Mouse (Mus musculus): ENCODE measurements around the gene Dhps. TPM values are rescaled to one million over a fixed set of nuclear protein-coding genes. Genes with fewer than 3 reads are reported as not detected.

Dhps gene
- polyA plus RNA-seq (2015; fragmentation: Nextera tagmentation; extraction: Ambion mirVana): 41.2 and 42.9 TPM in 2 replicates

GRCm38 (mm10) chr8:85071514-85072281 is at the start of gene Dhps:
Gene Dhps, plus strand, starts transcription at chr8:85071757.
- H3K9me3 ChIP-seq (replicated peaks): no peaks in the 10 kb centered on the region
- DNase-seq (peak; percentile 84), ATAC-seq (ENCODE audit: low read depth) (peak; percentile 77)
- WGBS (ENCODE audit: insufficient replicate concordance): under 1% methylated on average over 66 of the region's 68 CpGs
- H3K9ac ChIP-seq: peak within 1 kb of the TSS; percentile 93
- H3K4me3 ChIP-seq (replicated peaks): peak within 1 kb of the TSS; percentile 91
- no peaks in the 10 kb centered on the region for H3K27me3 ChIP-seq
- peak within 1 kb of the TSS; percentile 94 for H3K27ac ChIP-seq
- H3K4me1 ChIP-seq (replicated peaks): peaks cover 59% of the 10 kb centered on the region
- H3K4me2 ChIP-seq: peak within 1 kb of the TSS; percentile 77
- H3K36me3 ChIP-seq: peaks cover 38% of the 10 kb centered on the region

- Histone ChIP-seq H3K4me1 (replicated peaks) (peaks cover 40% of the 10 kb centered on the region), H3K9ac (peak overlapping the region; percentile 83; the same call in 1 of the 2 replicates), H3K4me3 (replicated peaks) (peak overlapping the region; percentile 100), H3K9me3 (replicated peaks) (no peaks in the 10 kb centered on the region), H3K27me3 (no peaks in the 10 kb centered on the region), H3K36me3 (peaks cover 56% of the 10 kb centered on the region), H3K27ac (no peak overlapping the region), H3K4me2 (peak overlapping the region; percentile 92)
- WGBS (ENCODE audit: insufficient replicate concordance): 83% methylated on average over 3 of the region's 3 CpGs
- no peak for DNase-seq
- ATAC-seq (ENCODE audit: low read depth): no peak
Observed at GRCm38 (mm10) chr8:85023846-85024245, 47.7 kb upstream of the Dhps start.

- Histone ChIP-seq H3K4me1 (replicated peaks) (peaks cover 54% of the 10 kb centered on the region), H3K4me2 (peak within 1 kb of the TSS; percentile 92), H3K4me3 (replicated peaks) (peak within 1 kb of the TSS; percentile 100), H3K36me3 (peaks cover 56% of the 10 kb centered on the region), H3K9me3 (replicated peaks) (no peaks in the 10 kb centered on the region), H3K27ac (peak within 1 kb of the TSS; percentile 92), H3K9ac (peak within 1 kb of the TSS; percentile 100), H3K27me3 (no peaks in the 10 kb centered on the region)
- peak; percentile 77 for DNase-seq
- peak; percentile 82 for ATAC-seq (ENCODE audit: low read depth)
- WGBS (ENCODE audit: insufficient replicate concordance): 2% methylated on average over 30 of the region's 30 CpGs
Observed at GRCm38 (mm10) chr8:85025098-85025932, 46.2 kb upstream of the Dhps start, which contains the start of gene Asna1. Gene Asna1, minus strand, starts transcription at chr8:85025281.

GRCm38 (mm10) chr8:85026670-85027515 is 44.7 kb upstream of the Dhps start, which contains the start of gene Trir:
Gene Trir, plus strand, starts transcription at chr8:85026823.
- peak; percentile 97 for DNase-seq
- H3K36me3 ChIP-seq: peaks cover 55% of the 10 kb centered on the region
- H3K4me3 ChIP-seq (replicated peaks): peak within 1 kb of the TSS; percentile 100
- ATAC-seq (ENCODE audit: low read depth): peak; percentile 80
- H3K4me1 ChIP-seq (replicated peaks): peaks cover 55% of the 10 kb centered on the region
- peak within 1 kb of the TSS; percentile 97 for H3K27ac ChIP-seq
- under 1% methylated on average over 73 of the region's 75 CpGs for WGBS (ENCODE audit: insufficient replicate concordance)
- peak within 1 kb of the TSS; percentile 92 for H3K4me2 ChIP-seq
- H3K9ac ChIP-seq: peak within 1 kb of the TSS; percentile 100
- H3K9me3 ChIP-seq (replicated peaks): no peaks in the 10 kb centered on the region
- no peaks in the 10 kb centered on the region for H3K27me3 ChIP-seq

GRCm38 (mm10) chr8:85027516-85027855 is 44.1 kb upstream of the Dhps start:
- Histone ChIP-seq H3K36me3 (peaks cover 55% of the 10 kb centered on the region), H3K4me3 (replicated peaks) (peak overlapping the region; percentile 100), H3K4me1 (replicated peaks) (peaks cover 59% of the 10 kb centered on the region), H3K9me3 (replicated peaks) (no peaks in the 10 kb centered on the region), H3K9ac (peak overlapping the region; percentile 100), H3K4me2 (peak overlapping the region; percentile 92), H3K27ac (peak overlapping the region; percentile 97), H3K27me3 (no peaks in the 10 kb centered on the region)
- DNase-seq (no peak), ATAC-seq (ENCODE audit: low read depth) (no peak)
- under 1% methylated on average over 13 of the region's 13 CpGs for whole genome bisulfite sequencing (ENCODE audit: insufficient replicate concordance)

GRCm38 (mm10) chr8:85027922-85028321 is 43.6 kb upstream of the Dhps start:
- peak overlapping the region; percentile 92 for H3K4me2 ChIP-seq
- H3K9me3 ChIP-seq (replicated peaks): no peaks in the 10 kb centered on the region
- peak overlapping the region; percentile 97 for H3K27ac ChIP-seq
- 22% methylated on average over 2 of the region's 2 CpGs for WGBS (ENCODE audit: insufficient replicate concordance)
- H3K36me3 ChIP-seq: peaks cover 55% of the 10 kb centered on the region
- H3K9ac ChIP-seq: peak overlapping the region; percentile 100
- H3K4me3 ChIP-seq (replicated peaks): peak overlapping the region; percentile 100
- H3K27me3 ChIP-seq: no peaks in the 10 kb centered on the region
- H3K4me1 ChIP-seq (replicated peaks): peaks cover 61% of the 10 kb centered on the region
- DNase-seq (no peak), ATAC-seq (ENCODE audit: low read depth) (no peak)

- no peaks in the 10 kb centered on the region for H3K27me3 ChIP-seq
- no peak for DNase-seq
- no peak for ATAC-seq (ENCODE audit: low read depth)
- no peaks in the 10 kb centered on the region for H3K9me3 ChIP-seq (replicated peaks)
- peak overlapping the region; percentile 92 for H3K4me2 ChIP-seq
- H3K4me3 ChIP-seq (replicated peaks): peak overlapping the region; percentile 100
- H3K4me1 ChIP-seq (replicated peaks): peaks cover 64% of the 10 kb centered on the region
- H3K9ac ChIP-seq: peak overlapping the region; percentile 100; the same call in 1 of the 2 replicates
- 85% methylated on average over 14 of the region's 14 CpGs for WGBS (ENCODE audit: insufficient replicate concordance)
- peaks cover 55% of the 10 kb centered on the region for H3K36me3 ChIP-seq
- peak overlapping the region; percentile 97; the same call in 1 of the 2 replicates for H3K27ac ChIP-seq
Observed at GRCm38 (mm10) chr8:85029271-85029670, 42.3 kb upstream of the Dhps start.

GRCm38 (mm10) chr8:85032622-85033311 is 38.8 kb upstream of the Dhps start:
- DNase-seq (no peak), ATAC-seq (ENCODE audit: low read depth) (no peak)
- WGBS (ENCODE audit: insufficient replicate concordance): 73% methylated on average over 4 of the region's 4 CpGs
- H3K4me1 ChIP-seq (replicated peaks): peaks cover 63% of the 10 kb centered on the region
- 0 out of 2 replicates have a peak overlapping the region, but pooled peaks have one; percentile 35 for H3K27ac ChIP-seq
- 0 out of 2 replicates have a peak overlapping the region, but pooled peaks have one; percentile 12 for H3K9ac ChIP-seq
- H3K9me3 ChIP-seq (replicated peaks): no peaks in the 10 kb centered on the region
- peaks cover 55% of the 10 kb centered on the region for H3K36me3 ChIP-seq
- no peaks in the 10 kb centered on the region for H3K27me3 ChIP-seq
- H3K4me3 ChIP-seq (replicated peaks): no peak overlapping the region
- no peak overlapping the region for H3K4me2 ChIP-seq

GRCm38 (mm10) chr8:85033867-85034266 is 37.7 kb upstream of the Dhps start:
- DNase-seq: no peak
- WGBS (ENCODE audit: insufficient replicate concordance): 41% methylated on average over 1 of the region's 1 CpGs
- Histone ChIP-seq H3K4me3 (replicated peaks) (no peak overlapping the region), H3K4me2 (peak overlapping the region; percentile 93), H3K27ac (peak overlapping the region; percentile 51), H3K9ac (0 out of 2 replicates have a peak overlapping the region, but pooled peaks have one; percentile 29), H3K9me3 (replicated peaks) (no peaks in the 10 kb centered on the region), H3K27me3 (no peaks in the 10 kb centered on the region), H3K4me1 (replicated peaks) (peaks cover 61% of the 10 kb centered on the region), H3K36me3 (peaks cover 50% of the 10 kb centered on the region)
- ATAC-seq (ENCODE audit: low read depth): no peak

GRCm38 (mm10) chr8:85034764-85035163 is 36.8 kb upstream of the Dhps start:
- ATAC-seq (ENCODE audit: low read depth) (no peak), DNase-seq (peak; percentile 61)
- peaks cover 60% of the 10 kb centered on the region for H3K4me1 ChIP-seq (replicated peaks)
- peaks cover 44% of the 10 kb centered on the region for H3K36me3 ChIP-seq
- H3K9ac ChIP-seq: peak overlapping the region; percentile 81
- H3K4me2 ChIP-seq: peak overlapping the region; percentile 93
- under 1% methylated on average over 13 of the region's 13 CpGs for WGBS (ENCODE audit: insufficient replicate concordance)
- H3K27ac ChIP-seq: peak overlapping the region; percentile 88
- no peaks in the 10 kb centered on the region for H3K9me3 ChIP-seq (replicated peaks)
- no peaks in the 10 kb centered on the region for H3K27me3 ChIP-seq
- peak overlapping the region; percentile 86 for H3K4me3 ChIP-seq (replicated peaks)

Measured in liver, embryonic 13.5 days (tissue).